ENCODE assay signal across 12 mouse cellular contexts in genomic region chr13:57146708-57147107, GRCm38 (mm10).
"Had no signal": no experiment of that assay in that cellular context is flagged by ENCODE, and none has a peak within 500 bp of the region (broad histone marks: within the 10 kb centered on the region; RNA-seq: fewer than 3 reads in every experiment).

No protein-coding gene starts in this region.

- H3K4me3 ChIP-seq: kidney, embryonic 15.5 days; left cerebral cortex, adult 2 months; liver, embryonic 13.5 days; midbrain, embryonic 13.5 days had no signal

- H3K4me1 ChIP-seq: kidney, embryonic 15.5 days; liver, embryonic 13.5 days had no signal

- H3K9me3 ChIP-seq: kidney, embryonic 15.5 days; liver, embryonic 13.5 days; midbrain, embryonic 13.5 days had no signal

- H3K4me2 ChIP-seq: kidney, embryonic 15.5 days; liver, embryonic 13.5 days; midbrain, embryonic 13.5 days had no signal

- DNase-seq: kidney, adult 2 months; kidney, postnatal 14 days; liver; liver, embryonic 13.5 days; liver, postnatal 0 days; right cerebral cortex, adult 18-20 months; right cerebral cortex, postnatal 25 days; thymus, adult 2 months; thymus, postnatal 25 days had no signal

- H3K36me3 ChIP-seq: kidney, embryonic 15.5 days; liver, embryonic 13.5 days; midbrain, embryonic 13.5 days had no signal

- ATAC-seq: liver, postnatal 0 days; midbrain, embryonic 13.5 days had no signal

- H3K27ac ChIP-seq: kidney, embryonic 15.5 days; left cerebral cortex, adult 2 months; liver, embryonic 13.5 days had no signal

- H3K9ac ChIP-seq: kidney, embryonic 15.5 days; liver, embryonic 13.5 days; liver, postnatal 0 days; midbrain, embryonic 13.5 days had no signal

- H3K27me3 ChIP-seq: kidney, embryonic 15.5 days; liver, embryonic 13.5 days; midbrain, embryonic 13.5 days had no signal
